Comparison of ENCODE assay signal across 20 mouse cellular contexts in genomic region chr5:149388947-149389346, GRCm38 (mm10). TPM values are rescaled to one million over a fixed set of nuclear protein-coding genes. Genes with fewer than 3 reads are reported as not detected.
DNase-seq lines count a peak whose midpoint lies in the region; ATAC-seq and TF ChIP-seq lines count a peak whose summit lies in the region.
"Had no signal": no experiment of that assay in that cellular context is flagged by ENCODE, and none has a peak within 500 bp of the region (broad histone marks: within the 10 kb centered on the region; RNA-seq: fewer than 3 reads in every experiment).

No protein-coding gene starts in this region.

- H3K36me3 ChIP-seq in heart, embryonic 11.5 days (ENCODE audit: control insufficient read depth, insufficient read depth, low read length), result no peaks in the 10 kb centered on the region
- no peaks in the 10 kb centered on the region for H3K36me3 ChIP-seq in kidney, embryonic 15.5 days
- no peaks in the 10 kb centered on the region for H3K36me3 ChIP-seq in C2C12 (ENCODE audit: control insufficient read depth, insufficient read depth)
- H3K36me3 ChIP-seq in embryonic facial prominence, embryonic 15.5 days, result no peaks in the 10 kb centered on the region
- H3K36me3 ChIP-seq: hindbrain, embryonic 12.5 days; neural tube, embryonic 12.5 days had no signal

- TF ChIP-seq CTCF in C2C12 (IDR thresholded peaks at IDR 0.05; ENCODE audit: control insufficient read depth, insufficient read depth, insufficient read length), result no peak

- H3K4me1 ChIP-seq in heart, embryonic 11.5 days (ENCODE audit: control insufficient read depth, insufficient read depth, low read length), result peaks cover 21% of the 10 kb centered on the region
- peaks cover 18% of the 10 kb centered on the region for H3K4me1 ChIP-seq in kidney, embryonic 15.5 days
- peaks cover 32% of the 10 kb centered on the region for H3K4me1 ChIP-seq in embryonic facial prominence, embryonic 15.5 days
- H3K4me1 ChIP-seq: hindbrain, embryonic 12.5 days; neural tube, embryonic 12.5 days had no signal

- no peaks in the 10 kb centered on the region for H3K27me3 ChIP-seq in heart, embryonic 11.5 days (ENCODE audit: control insufficient read depth, insufficient read depth, low read length)
- H3K27me3 ChIP-seq in kidney, embryonic 15.5 days, result no peaks in the 10 kb centered on the region
- H3K27me3 ChIP-seq in C2C12 (ENCODE audit: control insufficient read depth, insufficient read depth, insufficient read length), result no peaks in the 10 kb centered on the region
- H3K27me3 ChIP-seq in embryonic facial prominence, embryonic 15.5 days, result no peaks in the 10 kb centered on the region
- H3K27me3 ChIP-seq: hindbrain, embryonic 12.5 days; neural tube, embryonic 12.5 days had no signal

- peak overlapping the region; percentile 44 for H3ac ChIP-seq in C2C12 (ENCODE audit: control insufficient read depth, insufficient read length, low read depth)

- no peak overlapping the region for H3K27ac ChIP-seq in heart, embryonic 11.5 days (ENCODE audit: low read depth, low read length)
- peak overlapping the region; percentile 32; the same call in 1 of the 2 replicates for H3K27ac ChIP-seq in kidney, embryonic 15.5 days
- 0 out of 2 replicates have a peak overlapping the region, but pooled peaks have one; percentile 8 for H3K27ac ChIP-seq in embryonic facial prominence, embryonic 15.5 days (replicated peaks)
- H3K27ac ChIP-seq: hindbrain, embryonic 12.5 days; neural tube, embryonic 12.5 days had no signal

- H3K79me3 ChIP-seq in C2C12 (ENCODE audit: low read depth), result no peaks in the 10 kb centered on the region

- no peak overlapping the region for H3K4me2 ChIP-seq in heart, embryonic 11.5 days
- H3K4me2 ChIP-seq in kidney, embryonic 15.5 days, result no peak overlapping the region
- no peak overlapping the region for H3K4me2 ChIP-seq in embryonic facial prominence, embryonic 15.5 days (replicated peaks)
- H3K4me2 ChIP-seq: hindbrain, embryonic 12.5 days; neural tube, embryonic 12.5 days had no signal

- 58% methylated on average over 5 of the region's 5 CpGs for WGBS in heart, embryonic 11.5 days (ENCODE audit: insufficient replicate concordance)
- 60% methylated on average over 5 of the region's 5 CpGs for WGBS in kidney, embryonic 15.5 days
- 70% methylated on average over 5 of the region's 5 CpGs for WGBS in embryonic facial prominence, embryonic 15.5 days

- H3K9me3 ChIP-seq in heart, embryonic 11.5 days (replicated peaks; ENCODE audit: control insufficient read depth, low read length), result no peaks in the 10 kb centered on the region
- H3K9me3 ChIP-seq in kidney, embryonic 15.5 days (replicated peaks), result peaks cover 4% of the 10 kb centered on the region
- H3K9me3 ChIP-seq in embryonic facial prominence, embryonic 15.5 days (replicated peaks), result no peaks in the 10 kb centered on the region
- H3K9me3 ChIP-seq: neural tube, embryonic 12.5 days had no signal

- no peak for ATAC-seq in heart, embryonic 11.5 days (replicated peaks; ENCODE audit: insufficient number of reproducible peaks, low FRiP score, low TSS enrichment)
- no peak for ATAC-seq in kidney, embryonic 15.5 days (replicated peaks; ENCODE audit: low FRiP score)
- no peak for ATAC-seq in embryonic facial prominence, embryonic 15.5 days (ENCODE audit: insufficient number of reproducible peaks, low FRiP score, low TSS enrichment, low read depth)
- ATAC-seq: liver, postnatal 0 days had no signal

- DNase-seq in heart, adult 11 months, result peak; percentile 95
- DNase-seq in kidney, postnatal 10 days, result no peak
- no peak for DNase-seq in T-cell, adult 2 months (ENCODE audit: low spot score)
- no peak for DNase-seq in layer of hippocampus, postnatal 36 days
- DNase-seq: cerebellum, postnatal 14 days; kidney, adult 18-20 months; liver, postnatal 0 days; right cerebral cortex, postnatal 25 days; thymus, adult 2 months had no signal

- no peaks in the 10 kb centered on the region for H3K79me2 ChIP-seq in C2C12 (ENCODE audit: control insufficient read depth, insufficient read depth)

- H3K4me3 ChIP-seq in heart, embryonic 11.5 days (ENCODE audit: low read depth, low read length), result no peak overlapping the region
- no peak overlapping the region for H3K4me3 ChIP-seq in kidney, embryonic 15.5 days (replicated peaks)
- no peak overlapping the region for H3K4me3 ChIP-seq in C2C12 (ENCODE audit: insufficient read depth, poor library complexity, severe bottlenecking)
- H3K4me3 ChIP-seq in embryonic facial prominence, embryonic 15.5 days (replicated peaks), result no peak overlapping the region
- H3K4me3 ChIP-seq: hindbrain, embryonic 12.5 days; neural tube, embryonic 12.5 days had no signal

- no peak overlapping the region for H3K9ac ChIP-seq in heart, embryonic 11.5 days (ENCODE audit: low read depth, low read length)
- H3K9ac ChIP-seq in kidney, embryonic 15.5 days, result no peak overlapping the region
- H3K9ac ChIP-seq in embryonic facial prominence, embryonic 15.5 days, result no peak overlapping the region
- H3K9ac ChIP-seq: hindbrain, embryonic 12.5 days; liver, postnatal 0 days; neural tube, embryonic 12.5 days had no signal

TF ChIP-seq in C2C12, 6 proteins besides CTCF, POLR2A, EP300 and RAD21:
- no peak for TF ChIP-seq USF1 (IDR thresholded peaks at IDR 0.05; ENCODE audit: low read depth)
- no peak for TF ChIP-seq FOSL1 (IDR thresholded peaks at IDR 0.05; ENCODE audit: insufficient read depth, low read length, poor library complexity, severe bottlenecking)

RNA-seq across cellular contexts. Expression of gene Medag, which starts 22.6 kb away (rescaled TPM):
- polyA plus RNA-seq in heart, embryonic 11.5 days (2014; fragmentation: Nextera tagmentation; extraction: Ambion mirVana), result 0.75 and 0.96 TPM in 2 replicates
- 0.48 and 0.62 TPM in 2 replicates for polyA plus RNA-seq in kidney, embryonic 15.5 days (2015; fragmentation: Nextera tagmentation; extraction: Ambion mirVana)
- polyA plus RNA-seq in C2C12 (2012; fragmentation: generic; extraction: Trizol), result 0.09 TPM
- 1.8 and 2.2 TPM in 2 replicates for polyA plus RNA-seq in embryonic facial prominence, embryonic 15.5 days (2015; fragmentation: Nextera tagmentation; extraction: Ambion mirVana)
- 1 to 10 TPM; 2.8 to 3.2 TPM for total RNA-seq in layer of hippocampus, postnatal 36 days (2021)
- total RNA-seq: ES-E14; megakaryocyte, adult 5-6 weeks had no signal

RNA-seq across cellular contexts. Expression of gene Tex26, which starts 50.5 kb away (rescaled TPM):
- polyA plus RNA-seq in heart, embryonic 11.5 days (2014; fragmentation: Nextera tagmentation; extraction: Ambion mirVana), result 0.52 and 0.57 TPM in 2 replicates
- polyA plus RNA-seq in kidney, embryonic 15.5 days (2015; fragmentation: Nextera tagmentation; extraction: Ambion mirVana), result 0.26 TPM in 1 of 2 replicates, not detected in the other
- 0.28 TPM for polyA plus RNA-seq in C2C12 (2012; fragmentation: generic; extraction: Trizol)
- 1.4 and 1.7 TPM in 2 replicates for polyA plus RNA-seq in embryonic facial prominence, embryonic 15.5 days (2015; fragmentation: Nextera tagmentation; extraction: Ambion mirVana)
- under 1 TPM; 0.30 to 0.73 TPM for total RNA-seq in layer of hippocampus, postnatal 36 days (2021)
- total RNA-seq: adrenal gland, postnatal 36 days; megakaryocyte, adult 5-6 weeks had no signal
- polyA plus RNA-seq: gonadal fat pad, adult 2 months; large intestine, adult 2 months; liver, postnatal 0 days had no signal
